Mouse (Mus musculus) layer of hippocampus, adult 2 months (tissue): ENCODE results near the gene Tyk2. TPM values are rescaled to one million over a fixed set of nuclear protein-coding genes. Genes with fewer than 3 reads are reported as not detected.

ENCODE experiments used
- DNase-seq, 2 experiments: peaks; one replicate each; pipeline ENCODE4 v3.0.0; 2022; ENCODE audit warnings: low spot score in 2 of 2
- H3K27ac ChIP-seq: fragments of 200-600 bp; 2 replicates; pipeline ENCODE4 v1.8.1; 2022
- H3K4me3 ChIP-seq: fragments of 200-600 bp; 2 replicates; pipeline ENCODE4 v1.8.1; 2022; ENCODE audit warnings: mild to moderate bottlenecking
- CTCF ChIP-seq: fragments of 200-600 bp; conservative IDR thresholded peaks from 2 replicates; pipeline ENCODE4 v1.8.1; 2022; ENCODE audit warnings: antibody characterized with exemption, mild to moderate bottlenecking, moderate library complexity
- microRNA-seq, 2 experiments: library from miRNA; unstranded; fragments of <30 nt; microRNA quantifications; one replicate each; pipeline ENCODE4 v1.2.0; 2021
- total RNA-seq, 2 experiments: library from RNA; stranded (reverse); gene quantifications; 2 replicates each; pipeline ENCODE4 v1.2.3; 2021

Gene Tyk2
- total RNA-seq, 2 experiments from 2014 or later: 16.8 to 21.5 TPM

- TF ChIP-seq CTCF: no peak
- H3K27ac ChIP-seq: peak within 1 kb of the TSS; percentile 85
- DNase-seq: peak; percentile 96 to 99
Observed at GRCm38 (mm10) chr9:21091707-21092320, 39.2 kb downstream of the Tyk2 start, which contains the start of the genes Gm38431 and Raver1. Gm38431 (minus strand) TSS chr9:21091997. Raver1 (minus strand) TSS chr9:21092008.

GRCm38 (mm10) chr9:21090972-21091706 lies 39.9 kb downstream of the Tyk2 start:
- no peak for DNase-seq
- no peak for TF ChIP-seq CTCF
- Histone ChIP-seq H3K27ac (peak overlapping the region; percentile 85), H3K4me3 (peak overlapping the region; percentile 86)

More at GRCm38 (mm10) chr9:21091707-21092320, 39.2 kb downstream of the Tyk2 start, which contains the start of the genes Gm38431 and Raver1:
- peak within 1 kb of the TSS; percentile 86 for H3K4me3 ChIP-seq

DNA sequence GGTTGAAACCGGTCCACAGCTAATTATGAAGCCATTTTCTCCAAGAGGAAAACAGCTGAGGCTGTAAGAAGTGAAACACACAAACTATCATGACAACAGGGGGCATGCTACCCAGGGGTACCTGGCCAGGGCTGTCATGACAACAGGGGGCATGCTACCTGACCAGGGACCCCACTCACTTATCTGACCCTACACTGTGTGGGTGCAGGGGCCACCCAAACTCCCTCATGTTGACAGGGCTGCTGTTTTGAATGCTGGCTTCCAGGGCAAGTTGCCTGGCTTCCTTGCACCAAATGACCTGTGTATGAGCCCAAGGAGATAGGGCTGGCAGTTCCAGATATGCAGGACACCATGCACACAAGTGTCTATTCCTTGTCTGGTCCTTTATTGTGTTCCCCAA lies 40.5 kb downstream of the Tyk2 start:
- Histone ChIP-seq H3K4me3 (peak overlapping the region; percentile 86), H3K27ac (peak overlapping the region; percentile 85)
- TF ChIP-seq CTCF: no peak
- DNase-seq: no peak

GRCm38 (mm10) chr9:21083324-21083723 lies 47.7 kb downstream of the Tyk2 start:
- H3K27ac ChIP-seq: peak overlapping the region; percentile 8; the same call in 1 of the 2 replicates
- TF ChIP-seq CTCF: no peak
- H3K4me3 ChIP-seq: no peak overlapping the region
- no peak for DNase-seq

DNA sequence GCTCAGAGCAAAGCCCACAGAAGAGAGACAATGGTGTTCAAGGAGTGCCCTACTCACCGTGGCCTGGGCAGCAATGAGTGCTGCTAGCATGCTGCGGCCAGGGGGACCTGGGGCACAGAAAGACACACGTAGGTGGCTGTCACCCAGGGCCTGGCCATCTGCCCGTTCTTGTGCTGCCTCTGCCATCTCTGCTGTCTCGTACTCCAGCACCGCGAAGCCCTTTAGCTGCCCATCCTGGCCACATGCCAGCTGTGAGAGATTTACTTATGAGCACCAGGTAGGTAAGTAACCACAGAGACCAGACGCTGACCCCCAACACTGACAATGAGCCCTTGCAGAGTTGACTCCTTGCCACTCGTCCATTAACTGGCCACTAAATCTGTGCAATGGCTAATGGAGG lies 49.9 kb downstream of the Tyk2 start:
- DNase-seq: no peak
- TF ChIP-seq CTCF: no peak

DNA sequence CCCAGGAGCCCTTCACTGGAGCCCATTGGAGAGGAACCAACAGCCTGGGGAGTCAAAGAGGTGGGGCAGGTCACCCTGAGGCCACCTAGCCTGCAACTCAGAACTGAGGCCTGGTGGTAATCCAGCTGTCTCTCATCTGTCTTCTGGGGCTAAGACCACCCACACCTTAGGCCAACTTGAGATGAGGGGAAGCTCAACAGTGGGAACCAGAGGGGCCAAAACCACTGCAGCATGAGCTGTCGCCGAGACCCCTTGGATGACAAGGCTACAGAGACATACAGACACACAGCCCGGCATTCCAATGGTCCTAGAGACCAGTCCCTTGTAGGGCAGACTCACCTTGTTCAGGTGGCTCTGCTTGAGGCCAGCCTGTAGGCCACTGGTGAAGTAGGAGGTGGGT lies 55.4 kb downstream of the Tyk2 start:
- Histone ChIP-seq H3K4me3 (no peak overlapping the region), H3K27ac (no peak overlapping the region)
- no peak for DNase-seq
- TF ChIP-seq CTCF: no peak

More for the DNA sequence above, 49.9 kb downstream of the Tyk2 start:
- Histone ChIP-seq H3K27ac (peak overlapping the region; percentile 46; the same call in 1 of the 2 replicates), H3K4me3 (no peak overlapping the region)

GRCm38 (mm10) chr9:21074173-21074572 lies 56.9 kb downstream of the Tyk2 start:
- Histone ChIP-seq H3K27ac (no peak overlapping the region), H3K4me3 (no peak overlapping the region)
- DNase-seq: no peak
- no peak for TF ChIP-seq CTCF

DNA sequence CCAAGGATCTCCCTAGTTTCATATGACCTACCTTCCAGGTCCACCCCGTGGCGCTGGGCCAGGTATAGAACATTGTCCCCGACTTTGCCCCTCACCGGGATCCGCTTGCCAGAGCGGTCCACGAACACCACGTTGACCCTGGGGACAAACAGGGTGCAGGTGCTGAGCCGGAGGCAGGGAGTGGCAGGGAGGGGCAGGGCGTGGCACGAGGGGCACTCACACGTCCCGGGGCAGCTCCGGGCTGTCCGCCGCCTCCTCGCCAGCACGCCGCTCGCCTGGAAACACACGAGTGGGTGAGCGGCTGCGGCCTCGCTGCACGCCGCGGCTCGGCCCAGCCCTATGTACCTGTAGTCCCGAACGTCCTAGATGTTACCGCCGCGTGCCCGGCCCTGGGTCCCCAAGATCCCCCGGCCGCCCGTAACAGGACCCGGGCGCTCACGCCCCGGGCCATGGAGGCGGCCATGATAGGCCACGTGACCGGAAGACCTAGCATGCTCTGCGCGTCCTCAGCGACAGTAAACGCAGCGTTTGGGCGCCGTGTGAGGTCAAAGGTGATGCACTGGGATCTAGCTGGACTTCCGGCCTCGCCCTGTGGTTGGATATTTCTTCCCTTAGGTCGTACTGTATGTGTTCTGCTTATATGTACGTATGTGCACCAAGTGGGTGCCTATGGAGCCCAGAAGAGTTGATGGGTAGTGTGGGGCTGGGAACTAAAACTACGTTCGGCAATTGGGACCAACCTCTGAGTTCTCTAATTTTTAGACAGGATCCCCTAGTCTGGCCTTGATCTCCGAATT lies 57.8 kb downstream of the Tyk2 start, which contains the start of the genes Gm49373 and Fdx1l:
Gene Gm49373 (minus strand): TSS at position 53 of the 797 bp plus-strand sequence.
Gene Fdx1l (minus strand): TSS at position 571 of the 797 bp plus-strand sequence.
- peak within 1 kb of the TSS; percentile 92 for H3K27ac ChIP-seq
- TF ChIP-seq CTCF: no peak
- DNase-seq: peak; percentile 88 to 89
- peak within 1 kb of the TSS; percentile 96 for H3K4me3 ChIP-seq

GRCm38 (mm10) chr9:21072641-21073040 lies 58.4 kb downstream of the Tyk2 start:
- no peak for TF ChIP-seq CTCF
- Histone ChIP-seq H3K4me3 (peak overlapping the region; percentile 96), H3K27ac (peak overlapping the region; percentile 92)
- no peak for DNase-seq

DNA sequence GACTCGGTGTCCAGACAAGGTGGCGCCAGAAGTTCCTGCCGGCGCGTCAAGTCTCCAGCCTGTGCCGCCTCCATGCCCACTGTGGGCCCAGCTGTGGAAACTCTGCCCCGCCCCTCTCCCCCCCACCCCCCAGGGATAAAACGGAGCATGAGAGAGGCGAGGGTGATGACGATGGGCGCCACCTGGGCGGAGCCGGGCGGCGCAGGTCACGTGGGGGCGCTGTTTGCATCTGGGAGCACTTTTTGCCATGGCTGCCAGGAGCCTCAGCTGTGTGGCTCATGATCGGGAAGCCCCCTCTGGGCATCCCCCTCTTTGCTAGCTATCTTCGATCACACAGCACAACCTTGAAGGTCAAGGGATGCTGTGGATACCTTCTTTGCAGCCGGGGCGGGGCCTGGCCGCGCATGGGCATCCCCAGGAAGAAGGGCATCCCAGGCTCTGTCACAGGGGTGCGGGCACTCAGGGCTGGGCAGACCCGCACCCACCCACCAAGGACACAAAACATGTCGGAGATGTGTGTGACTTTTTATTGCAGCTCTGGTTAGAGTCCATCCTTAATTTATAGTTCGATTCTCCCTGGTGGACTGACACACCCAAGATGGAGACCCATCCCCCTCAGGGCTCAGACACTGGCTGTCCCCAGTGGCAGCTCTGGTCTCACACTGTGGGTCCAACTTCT lies 63.9 kb downstream of the Tyk2 start, which contains the start of gene Zglp1:
Gene Zglp1 (minus strand): TSS at position 88 of the 679 bp plus-strand sequence.
- no peak for TF ChIP-seq CTCF
- no peak for DNase-seq
- Histone ChIP-seq H3K4me3 (no peak within 1 kb of the TSS), H3K27ac (no peak within 1 kb of the TSS)

- no peak for TF ChIP-seq CTCF
- Histone ChIP-seq H3K27ac (peak overlapping the region; percentile 77), H3K4me3 (no peak overlapping the region)
- DNase-seq: peak; percentile 54 to 87
Observed at GRCm38 (mm10) chr9:21062928-21063327, 68.1 kb downstream of the Tyk2 start.

Small RNA genes lying within 50 kb of the gene (microRNA-seq; reads per million reads assigned to microRNA genes)
- gene Mir7082: 0.64 to 1.5 reads per million in 2 experiments

Other genes with a start within 250 kb of the Tyk2 start
- gene Ppan, start 243.1 kb downstream of the Tyk2 start, total RNA-seq: 10 to 100 TPM; 27.5 to 27.6 TPM
- 100 to 1,000 TPM; 122 to 131 TPM for gene Eif3g, start 232.6 kb downstream of the Tyk2 start, total RNA-seq
- gene Dnmt1, start 171.4 kb downstream of the Tyk2 start, total RNA-seq: 10 to 100 TPM; 34.5 to 36.2 TPM
- gene S1pr2, start 154.5 kb downstream of the Tyk2 start, total RNA-seq: 1 to 10 TPM; 1.1 to 1.6 TPM
- 10 to 100 TPM; 63.8 to 64.6 TPM for gene Mrpl4, start 128.5 kb downstream of the Tyk2 start, total RNA-seq
- 1 to 10 TPM; 2.6 to 2.8 TPM for gene Icam1, start 115.3 kb downstream of the Tyk2 start, total RNA-seq
- gene Icam4, start 101.9 kb downstream of the Tyk2 start, total RNA-seq: under 1 TPM; 0.83 to 0.84 TPM
- gene Icam5, start 99.2 kb downstream of the Tyk2 start, total RNA-seq: 100 to 1,000 TPM; 363 to 382 TPM
- under 1 TPM in 1 of 2 experiments, not detected in 1; 0.71 TPM for gene Zglp1, start 64.2 kb downstream of the Tyk2 start, total RNA-seq
- gene Gm49373, start 58.1 kb downstream of the Tyk2 start, total RNA-seq: 1 to 10 TPM in 1 of 2 experiments, under 1 TPM in 1; 0.74 to 2.7 TPM
- gene Fdx1l, start 57.6 kb downstream of the Tyk2 start, total RNA-seq: 10 to 100 TPM; 61.1 to 62.0 TPM
- 1 to 10 TPM; 2.9 to 3.8 TPM for gene Gm38431, start 39.2 kb downstream of the Tyk2 start, total RNA-seq
- 10 to 100 TPM; 34.5 to 36.5 TPM for gene Raver1, start 39.2 kb downstream of the Tyk2 start, total RNA-seq
- 100 to 1,000 TPM; 144 to 150 TPM for gene Cdc37, start 18.7 kb upstream of the Tyk2 start, total RNA-seq
- gene Pde4a, start 34.5 kb upstream of the Tyk2 start, total RNA-seq: 10 to 100 TPM; 86.6 to 89.3 TPM
- gene Keap1, start 108.1 kb upstream of the Tyk2 start, total RNA-seq: 10 to 100 TPM; 56.7 to 60.6 TPM
- 10 to 100 TPM; 10.6 to 10.9 TPM for gene S1pr5, start 117.2 kb upstream of the Tyk2 start, total RNA-seq
- gene Atg4d, start 134.1 kb upstream of the Tyk2 start, total RNA-seq: 10 to 100 TPM; 39.8 to 40.2 TPM
- gene Kri1, start 156.7 kb upstream of the Tyk2 start, total RNA-seq: 10 to 100 TPM; 45.1 to 46.6 TPM
- gene Cdkn2d, start 160.2 kb upstream of the Tyk2 start, total RNA-seq: 10 to 100 TPM; 53.7 to 54.4 TPM
- gene Ap1m2, start 181.1 kb upstream of the Tyk2 start, total RNA-seq: under 1 TPM; 0.41 to 0.76 TPM
- 10 to 100 TPM; 50.7 to 52.6 TPM for gene Slc44a2, start 189.5 kb upstream of the Tyk2 start, total RNA-seq
- gene Ilf3, start 236.6 kb upstream of the Tyk2 start, total RNA-seq: 100 to 1,000 TPM; 106 to 108 TPM